Comparison of ENCODE assay signal across 20 mouse cellular contexts in the genomic region with DNA sequence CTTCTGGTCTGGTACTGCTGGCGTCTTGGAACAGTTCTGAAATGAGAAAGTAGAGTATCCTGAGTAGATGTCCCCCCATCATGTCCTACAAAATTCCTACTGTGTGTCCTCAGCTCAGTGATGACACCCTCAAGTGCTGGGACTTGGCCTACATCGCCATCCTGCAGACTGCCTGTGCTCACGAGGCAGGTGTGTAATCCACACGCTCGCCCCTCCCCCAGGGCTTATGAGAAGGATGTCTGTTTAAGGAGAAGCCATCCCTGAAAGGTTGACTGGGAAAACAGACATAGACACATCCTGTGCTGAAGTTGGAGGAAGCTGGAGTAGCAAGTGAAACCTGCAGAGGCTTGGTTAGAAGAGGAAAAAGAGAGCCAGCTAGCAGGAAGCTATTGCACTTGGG.
"Had no signal": no experiment of that assay in that cellular context is flagged by ENCODE, and none has a peak within 500 bp of the region (broad histone marks: within the 10 kb centered on the region; RNA-seq: fewer than 3 reads in every experiment).

No protein-coding gene starts in this region.

- DNase-seq: gastrocnemius, postnatal 10 days; gastrocnemius, postnatal 36 days; kidney, adult 11 months; kidney, adult 2 months; kidney, adult 9 months; kidney, postnatal 14 days; kidney, postnatal 36 days; layer of hippocampus, adult 9-11 months; layer of hippocampus, postnatal 36 days; left cerebral cortex, postnatal 4 days had no signal

- H3K4me1 ChIP-seq: hindbrain, embryonic 13.5 days; hindbrain, embryonic 15.5 days; limb, embryonic 15.5 days; liver, embryonic 12.5 days had no signal

- H3K27ac ChIP-seq: hindbrain, embryonic 13.5 days; hindbrain, embryonic 15.5 days; hindbrain, postnatal 0 days; limb, embryonic 13.5 days; limb, embryonic 15.5 days; liver, embryonic 12.5 days; liver, embryonic 14.5 days had no signal

- H3K27me3 ChIP-seq: heart, embryonic 12.5 days; hindbrain, embryonic 13.5 days; hindbrain, embryonic 15.5 days; kidney, embryonic 15.5 days; limb, embryonic 13.5 days; limb, embryonic 15.5 days; liver, embryonic 12.5 days had no signal

- H3K4me3 ChIP-seq: heart, embryonic 10.5 days; heart, embryonic 12.5 days; hindbrain, embryonic 13.5 days; hindbrain, embryonic 15.5 days; kidney, embryonic 15.5 days; limb, embryonic 13.5 days; limb, embryonic 15.5 days; liver, embryonic 12.5 days had no signal

- H3K36me3 ChIP-seq: heart, embryonic 10.5 days; hindbrain, embryonic 13.5 days; hindbrain, embryonic 15.5 days; kidney, embryonic 15.5 days; limb, embryonic 13.5 days; limb, embryonic 15.5 days; liver, embryonic 12.5 days had no signal

- H3K9ac ChIP-seq: heart, embryonic 12.5 days; hindbrain, embryonic 13.5 days; hindbrain, embryonic 15.5 days; kidney, embryonic 15.5 days; limb, embryonic 13.5 days; limb, embryonic 15.5 days; liver, embryonic 12.5 days; liver, embryonic 14.5 days had no signal
